Mouse (Mus musculus): ENCODE measurements around the gene Scn10a. TPM values are rescaled to one million over a fixed set of nuclear protein-coding genes. Genes with fewer than 3 reads are reported as not detected.

Gene Scn10a
- polyA plus RNA-seq, 1 experiment from 2014 or later: not detected

DNA sequence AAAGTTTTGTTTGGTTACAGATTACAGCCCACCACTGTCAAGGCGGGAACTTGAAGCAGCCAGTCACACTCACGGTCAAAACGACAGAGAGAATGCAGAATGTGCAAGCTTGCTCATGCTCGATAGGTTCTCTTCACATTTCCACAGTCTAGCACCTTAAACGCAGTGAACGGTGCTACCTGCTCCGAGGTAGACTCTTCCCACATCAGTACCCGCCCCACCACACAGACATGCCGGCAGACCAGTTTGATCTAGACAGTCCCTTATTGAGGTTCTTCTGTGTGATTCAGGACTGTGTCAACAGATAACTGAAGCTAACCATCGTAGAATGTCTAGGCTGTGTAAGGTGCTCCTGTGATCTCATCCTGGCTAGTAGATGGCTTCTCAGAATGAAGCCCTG, 120.6 kb downstream of the Scn10a start:
- TF ChIP-seq CTCF (IDR thresholded peaks at IDR 0.05; ENCODE audit: low read depth): no peak
- H3K9ac ChIP-seq: no peak overlapping the region
- 64% methylated on average over 10 of the region's 10 CpGs for WGBS
- DNase-seq (no peak), ATAC-seq (ENCODE audit: insufficient read depth) (no peak)
- H3K9me3 ChIP-seq (ENCODE audit: low read depth, low read length): no peaks in the 10 kb centered on the region
- H3K4me1 ChIP-seq (ENCODE audit: insufficient read depth): no peaks in the 10 kb centered on the region
- no peak overlapping the region for H3K4me3 ChIP-seq (ENCODE audit: low read depth, low read length)
- no peak overlapping the region for H3K4me2 ChIP-seq
- no peaks in the 10 kb centered on the region for H3K27me3 ChIP-seq (ENCODE audit: insufficient read depth, low read length)
- H3K27ac ChIP-seq (ENCODE audit: low read depth): no peak overlapping the region
- H3K36me3 ChIP-seq (ENCODE audit: insufficient read depth): no peaks in the 10 kb centered on the region

DNA sequence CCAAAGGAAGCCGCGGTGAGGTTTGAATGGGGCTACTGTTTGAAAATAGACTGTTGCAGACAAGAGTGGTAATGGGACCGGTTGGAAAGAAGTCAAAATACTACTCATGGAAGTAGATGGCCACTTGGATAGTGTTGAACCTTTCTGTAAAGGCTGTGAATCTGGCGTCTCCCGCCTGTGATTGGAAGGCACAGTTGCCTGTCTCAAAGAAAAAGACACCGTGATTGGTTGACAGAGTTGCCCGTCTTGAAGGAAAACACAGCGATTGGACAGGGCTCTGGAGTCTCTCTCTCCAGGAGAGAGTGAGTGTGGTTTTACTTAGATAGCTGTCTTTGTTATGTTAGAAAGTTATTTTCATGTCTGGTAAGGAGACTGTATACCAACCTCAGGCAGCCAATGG, 121.8 kb downstream of the Scn10a start:
- H3K9ac ChIP-seq: no peak overlapping the region
- no peak for TF ChIP-seq CTCF (IDR thresholded peaks at IDR 0.05; ENCODE audit: low read depth)
- H3K4me1 ChIP-seq (ENCODE audit: insufficient read depth): no peaks in the 10 kb centered on the region
- no peaks in the 10 kb centered on the region for H3K9me3 ChIP-seq (ENCODE audit: low read depth, low read length)
- no peak overlapping the region for H3K4me3 ChIP-seq (ENCODE audit: low read depth, low read length)
- no peaks in the 10 kb centered on the region for H3K36me3 ChIP-seq (ENCODE audit: insufficient read depth)
- no peak overlapping the region for H3K4me2 ChIP-seq
- H3K27me3 ChIP-seq (ENCODE audit: insufficient read depth, low read length): no peaks in the 10 kb centered on the region
- H3K27ac ChIP-seq (ENCODE audit: low read depth): no peak overlapping the region
- WGBS: 68% methylated on average over 8 of the region's 8 CpGs
- ATAC-seq (ENCODE audit: insufficient read depth): no peak; the same call in 1 of the 2 replicates
- DNase-seq: peak; percentile 62

DNA sequence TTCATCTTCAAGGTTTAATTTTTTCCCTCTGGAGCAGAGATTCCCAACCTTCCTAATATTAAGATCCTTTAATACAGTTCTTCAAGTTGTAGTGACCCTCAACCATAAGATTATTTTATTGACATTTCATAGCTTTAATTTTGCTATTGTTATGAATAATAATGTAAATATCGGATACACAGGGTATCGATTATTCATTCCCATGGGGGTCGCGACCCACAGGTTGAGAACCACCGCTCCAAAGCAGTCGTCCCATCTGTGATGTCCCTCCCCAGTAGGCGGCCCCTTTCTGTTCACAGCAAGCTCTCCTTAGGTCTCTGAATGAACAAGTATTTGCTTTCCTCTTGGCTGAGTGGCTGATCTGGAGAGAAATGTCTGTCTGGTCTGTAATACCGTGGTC, 129.5 kb downstream of the Scn10a start:
- Histone ChIP-seq H3K9me3 (ENCODE audit: low read depth, low read length) (no peaks in the 10 kb centered on the region), H3K27me3 (ENCODE audit: insufficient read depth, low read length) (no peaks in the 10 kb centered on the region; the same call in 1 of the 2 replicates), H3K4me1 (ENCODE audit: insufficient read depth) (no peaks in the 10 kb centered on the region), H3K36me3 (ENCODE audit: insufficient read depth) (no peaks in the 10 kb centered on the region), H3K4me2 (no peak overlapping the region), H3K27ac (ENCODE audit: low read depth) (no peak overlapping the region), H3K9ac (no peak overlapping the region), H3K4me3 (ENCODE audit: low read depth, low read length) (no peak overlapping the region)
- 64% methylated on average over 8 of the region's 8 CpGs for whole genome bisulfite sequencing
- DNase-seq (no peak), ATAC-seq (ENCODE audit: insufficient read depth) (no peak)
- no peak for TF ChIP-seq CTCF (IDR thresholded peaks at IDR 0.05; ENCODE audit: low read depth)

GRCm38 (mm10) chr9:119588763-119589449, 130.2 kb downstream of the Scn10a start:
- Histone ChIP-seq H3K27ac (ENCODE audit: low read depth) (no peak overlapping the region), H3K9ac (no peak overlapping the region), H3K9me3 (ENCODE audit: low read depth, low read length) (no peaks in the 10 kb centered on the region), H3K4me2 (peak overlapping the region; percentile 50), H3K27me3 (ENCODE audit: insufficient read depth, low read length) (peaks cover 4% of the 10 kb centered on the region), H3K36me3 (ENCODE audit: insufficient read depth) (no peaks in the 10 kb centered on the region), H3K4me3 (ENCODE audit: low read depth, low read length) (peak overlapping the region; percentile 10; the same call in 1 of the 2 replicates), H3K4me1 (ENCODE audit: insufficient read depth) (no peaks in the 10 kb centered on the region)
- DNase-seq (peak; percentile 70), ATAC-seq (ENCODE audit: insufficient read depth) (peak; percentile 88)
- WGBS: 11% methylated on average over 26 of the region's 26 CpGs
- no peak for TF ChIP-seq CTCF (IDR thresholded peaks at IDR 0.05; ENCODE audit: low read depth)

- Histone ChIP-seq H3K4me2 (no peak overlapping the region), H3K9me3 (ENCODE audit: low read depth, low read length) (no peaks in the 10 kb centered on the region), H3K27me3 (ENCODE audit: insufficient read depth, low read length) (peaks cover 50% of the 10 kb centered on the region), H3K36me3 (ENCODE audit: insufficient read depth) (no peaks in the 10 kb centered on the region), H3K27ac (ENCODE audit: low read depth) (no peak overlapping the region), H3K4me3 (ENCODE audit: low read depth, low read length) (no peak overlapping the region), H3K4me1 (ENCODE audit: insufficient read depth) (no peaks in the 10 kb centered on the region), H3K9ac (no peak overlapping the region)
- peak; percentile 93 for DNase-seq
- peak; percentile 50 for ATAC-seq (ENCODE audit: insufficient read depth)
- WGBS: 1% methylated on average over 6 of the region's 6 CpGs
- peak; percentile 99 for TF ChIP-seq CTCF (IDR thresholded peaks at IDR 0.05; ENCODE audit: low read depth)
These were observed 138.5 kb downstream of the Scn10a start for GRCm38 (mm10) chr9:119580668-119581067.

DNA sequence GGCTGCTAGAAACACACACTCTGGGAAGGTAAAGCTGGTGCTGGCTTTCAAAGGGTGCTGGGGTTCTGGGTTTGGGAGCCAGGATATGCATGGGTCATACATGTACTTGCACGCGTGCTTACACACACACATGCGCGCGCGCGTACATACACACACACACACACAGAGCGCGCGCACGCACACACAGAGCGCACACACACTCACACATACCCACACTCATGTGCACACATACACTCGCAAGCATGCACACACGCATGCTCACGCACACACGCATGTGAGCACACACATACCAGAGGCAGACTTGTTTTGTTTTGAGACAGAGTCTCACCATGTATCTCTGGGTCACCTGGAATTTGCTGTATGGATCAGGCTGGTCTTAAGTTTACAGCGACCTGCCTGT, 138.9 kb downstream of the Scn10a start:
- H3K4me1 ChIP-seq (ENCODE audit: insufficient read depth): no peaks in the 10 kb centered on the region
- no peak overlapping the region for H3K27ac ChIP-seq (ENCODE audit: low read depth)
- H3K9me3 ChIP-seq (ENCODE audit: low read depth, low read length): no peaks in the 10 kb centered on the region
- ATAC-seq (ENCODE audit: insufficient read depth) (no peak), DNase-seq (no peak)
- 89% methylated on average over 17 of the region's 17 CpGs for WGBS
- H3K36me3 ChIP-seq (ENCODE audit: insufficient read depth): no peaks in the 10 kb centered on the region
- H3K4me3 ChIP-seq (ENCODE audit: low read depth, low read length): no peak overlapping the region
- H3K27me3 ChIP-seq (ENCODE audit: insufficient read depth, low read length): peaks cover 54% of the 10 kb centered on the region
- H3K4me2 ChIP-seq: no peak overlapping the region
- TF ChIP-seq CTCF (IDR thresholded peaks at IDR 0.05; ENCODE audit: low read depth): no peak
- no peak overlapping the region for H3K9ac ChIP-seq

- peak within 1 kb of the TSS; percentile 94 for H3K4me2 ChIP-seq
- peaks cover 57% of the 10 kb centered on the region for H3K27me3 ChIP-seq (ENCODE audit: insufficient read depth, low read length)
- H3K4me3 ChIP-seq (ENCODE audit: low read depth, low read length): peak within 1 kb of the TSS; percentile 55
- under 1% methylated on average over 97 of the region's 99 CpGs for WGBS
- peak within 1 kb of the TSS; percentile 60 for H3K9ac ChIP-seq
- ATAC-seq (ENCODE audit: insufficient read depth): peak; percentile 78
- H3K4me1 ChIP-seq (ENCODE audit: insufficient read depth): no peaks in the 10 kb centered on the region
- no peaks in the 10 kb centered on the region for H3K9me3 ChIP-seq (ENCODE audit: low read depth, low read length)
- H3K36me3 ChIP-seq (ENCODE audit: insufficient read depth): no peaks in the 10 kb centered on the region
- DNase-seq: peak; percentile 57
- no peak for TF ChIP-seq CTCF (IDR thresholded peaks at IDR 0.05; ENCODE audit: low read depth)
- H3K27ac ChIP-seq (ENCODE audit: low read depth): no peak within 1 kb of the TSS
These were observed 140.3 kb downstream of the Scn10a start, which contains the start of gene Scn5a for GRCm38 (mm10) chr9:119578636-119579438. Gene Scn5a, minus strand, starts transcription at chr9:119579016.

Measured in lung, embryonic 14.5 days (tissue).